Mouse (Mus musculus) monocyte, adult 5-6 weeks (primary cell): ENCODE data around the gene Amy2a3. TPM values are rescaled to one million over a fixed set of nuclear protein-coding genes. Genes with fewer than 3 reads are reported as not detected.
A peak's percentile ranks its signal among the peaks of the same experiment; 100 is the strongest.
"Not testable (repeated sequence)": the region's sequence is repeated elsewhere in the genome, so short reads cannot be mapped to it uniquely, and the experiment has no call there.

Experiments used
- ATAC-seq: fragments of 153-309, 156-312 bp; replicated peaks from 2 replicates; pipeline ENCODE4 v1.8.0; 2017; ENCODE audit warnings: mild to moderate bottlenecking; ENCODE audit not compliant: low TSS enrichment, insufficient number of reproducible peaks, severe bottlenecking, poor library complexity, low FRiP score
- total RNA-seq: library from RNA; stranded (forward); fragments of 200-1000, 200-491, 200-594 nt; gene quantifications from 3 replicates; pipeline ENCODE4 v1.2.3, GENCODE M21; 2017

The Amy2a3 gene
- not detected in 3 replicates for total RNA-seq

DNA sequence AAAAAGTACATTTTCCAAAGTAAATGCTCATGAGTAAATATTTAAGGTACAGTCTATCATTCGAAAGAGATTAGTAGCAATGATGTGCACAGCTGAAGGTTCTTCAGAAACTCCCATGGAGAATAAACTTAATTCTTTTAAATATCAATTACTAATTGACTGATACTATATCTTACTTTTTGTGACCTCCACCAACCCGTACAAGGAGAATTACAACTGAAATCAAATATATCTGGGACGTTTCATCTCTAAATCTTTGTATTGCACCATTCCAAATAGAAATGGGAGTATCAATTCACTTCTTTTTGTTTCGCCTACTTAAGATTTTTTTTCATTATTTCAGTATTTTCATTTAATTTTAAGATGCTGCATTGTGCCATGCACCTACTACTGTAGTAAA lies at the start of gene Amy2a3:
Gene Amy2a3, minus strand, starts transcription at position 101 of the 400 bp plus-strand sequence.
- ATAC-seq = not testable (repeated sequence)

- not testable (repeated sequence) for ATAC-seq
Observed at GRCm38 (mm10) chr3:113356558-113356957, 32.7 kb upstream of the Amy2a3 start, which contains the start of gene Amy2a2. Amy2a2 (minus strand) TSS chr3:113356658.

- peak; percentile 31; the same call in 1 of the 2 replicates for ATAC-seq
Observed at GRCm38 (mm10) chr3:113345484-113345883, 21.6 kb upstream of the Amy2a3 start.

DNA sequence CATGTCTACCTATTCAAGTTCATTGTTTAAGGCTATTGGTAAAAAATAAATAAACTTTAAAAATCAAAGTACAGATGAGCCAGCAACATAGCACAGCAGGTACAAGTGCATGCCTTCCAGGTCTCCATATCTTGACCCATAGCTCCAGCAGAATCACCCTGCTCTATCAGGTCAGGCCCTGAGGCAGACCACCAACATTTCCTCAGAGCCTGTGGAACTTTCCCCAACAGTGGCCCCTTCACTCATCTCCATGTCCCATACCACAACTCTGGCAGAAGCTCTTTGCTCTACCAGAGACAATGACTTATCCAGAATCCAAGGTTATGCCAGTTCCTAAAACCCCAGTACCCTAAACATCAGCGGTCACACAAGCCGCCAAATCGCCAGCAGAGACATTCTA lies 10.9 kb downstream of the Amy2a3 start:
- ATAC-seq = peak; percentile 40; the same call in 1 of the 2 replicates

DNA sequence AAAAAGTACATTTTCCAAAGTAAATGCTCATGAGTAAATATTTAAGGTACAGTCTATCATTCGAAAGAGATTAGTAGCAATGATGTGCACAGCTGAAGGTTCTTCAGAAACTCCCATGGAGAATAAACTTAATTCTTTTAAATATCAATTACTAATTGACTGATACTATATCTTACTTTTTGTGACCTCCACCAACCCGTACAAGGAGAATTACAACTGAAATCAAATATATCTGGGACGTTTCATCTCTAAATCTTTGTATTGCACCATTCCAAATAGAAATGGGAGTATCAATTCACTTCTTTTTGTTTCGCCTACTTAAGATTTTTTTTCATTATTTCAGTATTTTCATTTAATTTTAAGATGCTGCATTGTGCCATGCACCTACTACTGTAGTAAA lies 32.5 kb downstream of the Amy2a3 start, which contains the start of gene Amy2a4:
Gene Amy2a4, minus strand, starts transcription at position 101 of the 400 bp plus-strand sequence.
- ATAC-seq = not testable (repeated sequence)

GRCm38 (mm10) chr3:113280285-113280684 lies 43.6 kb downstream of the Amy2a3 start:
- ATAC-seq = peak; percentile 40; the same call in 1 of the 2 replicates

DNA sequence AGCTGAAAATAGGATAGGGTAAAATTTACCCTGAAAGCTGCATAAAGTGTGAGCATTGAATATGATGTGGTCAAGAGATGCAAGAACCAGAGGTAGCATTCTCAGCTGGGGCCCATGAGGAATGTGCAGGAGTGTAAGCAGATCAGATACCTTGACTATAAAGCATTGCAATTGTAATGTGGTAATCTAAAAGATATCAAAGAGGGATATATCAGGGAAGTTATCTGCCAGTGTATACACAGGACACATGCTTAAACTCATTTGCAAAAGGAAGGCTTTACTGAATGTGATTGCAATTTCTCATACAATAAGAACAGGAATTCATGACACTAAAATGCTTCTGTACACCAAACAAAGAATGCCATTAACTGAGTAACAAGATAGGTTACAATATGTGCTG lies 44.3 kb downstream of the Amy2a3 start:
- ATAC-seq = not testable (repeated sequence)

Other genes with a start within 250 kb of the Amy2a3 start
- gene Amy2a5, start 65.2 kb downstream of the Amy2a3 start, total RNA-seq = not detected in 3 replicates
- gene Amy2a4, start 32.6 kb downstream of the Amy2a3 start, total RNA-seq = not detected in 3 replicates
- not detected in 3 replicates for gene Amy2a2, start 32.6 kb upstream of the Amy2a3 start, total RNA-seq
- gene Amy2a1, start 208.4 kb upstream of the Amy2a3 start, total RNA-seq = not detected in 3 replicates